Mouse (Mus musculus): ENCODE results near the gene 2410015M20Rik.

GRCm38 (mm10) chr17:56570287-56570686 is 39.3 kb downstream of the 2410015M20Rik start:
- TF ChIP-seq USF1 (IDR thresholded peaks at IDR 0.05; ENCODE audit: low read depth) (no peak), CTCF (IDR thresholded peaks at IDR 0.05; ENCODE audit: control insufficient read depth, insufficient read depth, insufficient read length) (no peak), CEBPB (IDR thresholded peaks at IDR 0.05; ENCODE audit: low read depth) (no peak), MAX (IDR thresholded peaks at IDR 0.05) (no peak), MYOD1 (IDR thresholded peaks at IDR 0.05; ENCODE audit: control insufficient read depth, insufficient read length, low read depth) (peak; percentile 4), MYOG (IDR thresholded peaks at IDR 0.05; ENCODE audit: control insufficient read depth, extremely low read depth, insufficient read length) (no peak), FOSL1 (IDR thresholded peaks at IDR 0.05; ENCODE audit: insufficient read depth, low read length, poor library complexity, severe bottlenecking) (no peak)
